Mouse (Mus musculus) liver, embryonic 14.5 days (tissue): ENCODE results near the gene Rap2a. TPM values are rescaled to one million over a fixed set of nuclear protein-coding genes. Genes with fewer than 3 reads are reported as not detected.

Experiments used
- ATAC-seq: fragments of 200-750 bp; cut with Nextera tagmentation; 2 replicates; pipeline ENCODE4 v1.8.0; 2017; ENCODE audit warnings: moderate number of reproducible peaks, mild to moderate bottlenecking, moderate library complexity; ENCODE audit not compliant: insufficient read depth
- DNase-seq, 3 experiments: peaks; one replicate each; pipeline ENCODE4 v3.0.0-alpha.2; 2012 to 2013; ENCODE audit warnings: low read depth in 3 of 3, low spot score in 3 of 3
- H3K27ac ChIP-seq: fragments of 300-500 bp; sonication (generic); 2 replicates; pipeline ENCODE4 v1.5.1; 2014; ENCODE audit warnings: moderate library complexity, mild to moderate bottlenecking, control low read depth, inconsistent platforms
- H3K27me3 ChIP-seq: fragments of 300-500 bp; sonication (generic); 2 replicates; pipeline ENCODE4 v1.6.1; 2014; ENCODE audit warnings: mild to moderate bottlenecking, low read length, moderate library complexity; ENCODE audit not compliant: control insufficient read depth, insufficient read depth
- H3K36me3 ChIP-seq: fragments of 300-500 bp; sonication (generic); replicated peaks from 2 replicates; pipeline ENCODE4 v1.6.1; 2014; ENCODE audit warnings: low read depth; ENCODE audit not compliant: control insufficient read depth, insufficient read depth
- H3K4me1 ChIP-seq, 2 experiments: fragments of 200-500 bp in 1 of 2; fragments of 300-500 bp in 1 of 2; sonication (generic) in 1 of 2; replicated peaks; 2 replicates each; pipeline ENCODE4 v1.6.1; 2012 to 2014; ENCODE audit warnings: antibody characterized with exemption in 1 of 2, inconsistent platforms in 1 of 2, low read length in 1 of 2; ENCODE audit not compliant: control insufficient read depth in 2 of 2, insufficient read depth in 2 of 2
- H3K4me2 ChIP-seq: fragments of 300-500 bp; sonication (generic); 2 replicates; pipeline ENCODE4 v1.6.1; 2014; ENCODE audit warnings: low read depth, mild to moderate bottlenecking, control low read depth, moderate library complexity
- H3K4me3 ChIP-seq, 2 experiments: fragments of 200-500 bp in 1 of 2; fragments of 300-500 bp in 1 of 2; sonication (generic) in 1 of 2; 2 replicates each; pipeline ENCODE4 v1.5.1; 2012 to 2014; ENCODE audit warnings: low read depth in 2 of 2, low read length in 2 of 2, mild to moderate bottlenecking in 2 of 2, control low read depth in 1 of 2, inconsistent platforms in 1 of 2, moderate library complexity in 1 of 2; ENCODE audit not compliant: insufficient read depth in 1 of 2
- H3K9ac ChIP-seq: fragments of 300-500 bp; sonication (generic); replicated peaks from 2 replicates; pipeline ENCODE4 v1.6.1; 2014; ENCODE audit warnings: mild to moderate bottlenecking, control low read depth, moderate library complexity
- H3K9me3 ChIP-seq: fragments of 300-500 bp; sonication (generic); 2 replicates; pipeline ENCODE4 v1.6.1; 2016; ENCODE audit warnings: low read length, mixed read lengths; ENCODE audit not compliant: control insufficient read depth
- CTCF ChIP-seq: IDR thresholded peaks from 2 replicates; pipeline ENCODE4 v1.5.1; 2016; ENCODE audit warnings: antibody characterized with exemption, low read depth, control low read depth
- EP300 ChIP-seq: IDR thresholded peaks from 2 replicates; pipeline ENCODE4 v1.6.1; 2016; ENCODE audit warnings: antibody characterized with exemption, low read depth
- WGBS: fragments of 180-500 bp; shearing (Covaris S2); extraction: QIAGEN DNeasy Blood & Tissue Kit; methylation state at CpG from one replicate; pipeline ENCODE4 v1.1.7; 2014; ENCODE audit not compliant: insufficient replicate concordance; 5-methylcytosine and 5-hydroxymethylcytosine counted together
- polyA plus RNA-seq, 2 experiments: library from polyadenylated mRNA; depleted of rRNA in 1 of 2; stranded (reverse) in 1 of 2; unstranded in 1 of 2; fragments of >200 nt; fragmentation: Nextera tagmentation in 1 of 2; extraction: Ambion mirVana in 1 of 2; gene quantifications; 2 replicates each; pipeline versions ENCODE4 v1.2.1 to v1.2.3; 2012 to 2014

Gene Rap2a
- polyA plus RNA-seq, 2 experiments: 2.1 to 2.5 TPM

- no peak overlapping the region for H3K4me2 ChIP-seq
- peaks cover 0 to 8% of the 10 kb centered on the region in 2 experiments; a peak in 2 of 4 replicates for H3K4me1 ChIP-seq
- no peak overlapping the region for H3K4me3 ChIP-seq
- DNase-seq (no peak), ATAC-seq (no peak)
- no peak overlapping the region for H3K9ac ChIP-seq
- H3K27me3 ChIP-seq: no peaks in the 10 kb centered on the region
- 51% methylated on average over 5 of the region's 5 CpGs for WGBS
- no peaks in the 10 kb centered on the region for H3K9me3 ChIP-seq
- no peak overlapping the region for H3K27ac ChIP-seq
- H3K36me3 ChIP-seq: no peaks in the 10 kb centered on the region
- TF ChIP-seq EP300 (no peak), CTCF (no peak)
These were observed 18.6 kb downstream of the Rap2a start for GRCm38 (mm10) chr14:120496827-120497226.

GRCm38 (mm10) chr14:120499096-120499495 lies 20.9 kb downstream of the Rap2a start:
- 75% methylated on average over 10 of the region's 10 CpGs for WGBS
- TF ChIP-seq EP300 (no peak), CTCF (no peak)
- Histone ChIP-seq H3K27ac (no peak overlapping the region), H3K4me1 (peaks cover 0 to 8% of the 10 kb centered on the region in 2 experiments; a peak in 2 of 4 replicates), H3K9ac (no peak overlapping the region), H3K27me3 (no peaks in the 10 kb centered on the region), H3K4me3 (no peak overlapping the region), H3K36me3 (no peaks in the 10 kb centered on the region), H3K9me3 (no peaks in the 10 kb centered on the region), H3K4me2 (no peak overlapping the region)
- ATAC-seq: no peak
- DNase-seq: no peak

- DNase-seq (no peak), ATAC-seq (no peak)
- no peaks in the 10 kb centered on the region for H3K9me3 ChIP-seq
- TF ChIP-seq CTCF (no peak), EP300 (no peak)
- H3K9ac ChIP-seq: no peak overlapping the region
- H3K27me3 ChIP-seq: no peaks in the 10 kb centered on the region
- H3K27ac ChIP-seq: no peak overlapping the region
- no peak overlapping the region for H3K4me2 ChIP-seq
- 74% methylated on average over 6 of the region's 6 CpGs for WGBS
- H3K36me3 ChIP-seq: no peaks in the 10 kb centered on the region
- H3K4me3 ChIP-seq: no peak overlapping the region
- peaks cover 0 to 8% of the 10 kb centered on the region in 2 experiments; a peak in 2 of 4 replicates for H3K4me1 ChIP-seq
These were observed 21.4 kb downstream of the Rap2a start for GRCm38 (mm10) chr14:120499601-120500000.

DNA sequence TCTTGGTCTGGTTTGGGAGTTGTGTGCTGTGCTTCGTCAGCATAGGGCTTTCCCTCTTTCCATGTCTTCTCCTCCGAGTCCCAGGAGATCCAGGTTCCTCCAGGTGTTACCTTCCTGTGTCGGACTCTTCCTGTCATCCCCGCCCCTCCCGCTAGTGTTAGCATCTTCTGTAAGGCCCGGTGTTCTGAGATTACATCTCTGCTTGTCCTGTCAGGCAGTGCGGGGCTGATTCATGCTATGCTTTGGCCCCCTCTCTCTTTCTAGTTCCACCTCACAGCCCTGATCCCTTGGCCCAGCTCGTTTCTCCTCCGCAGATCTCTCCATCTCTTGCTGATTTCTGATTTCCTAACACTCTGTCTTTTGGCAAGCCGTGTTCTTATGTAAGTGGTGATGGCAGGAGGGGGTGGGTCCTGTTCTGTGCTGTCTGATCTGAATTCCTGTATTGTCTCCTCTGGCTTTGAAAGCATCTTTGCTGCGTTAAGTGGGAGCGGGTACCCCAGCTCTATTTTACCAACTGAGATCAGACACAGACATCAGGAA lies 21.8 kb downstream of the Rap2a start:
- ATAC-seq (no peak), DNase-seq (no peak)
- Histone ChIP-seq H3K36me3 (no peaks in the 10 kb centered on the region), H3K9ac (no peak overlapping the region), H3K4me3 (no peak overlapping the region), H3K4me2 (no peak overlapping the region), H3K27me3 (no peaks in the 10 kb centered on the region), H3K9me3 (no peaks in the 10 kb centered on the region), H3K27ac (no peak overlapping the region), H3K4me1 (peaks cover 0 to 8% of the 10 kb centered on the region in 2 experiments; a peak in 2 of 4 replicates)
- 73% methylated on average over 12 of the region's 12 CpGs for WGBS
- TF ChIP-seq CTCF (no peak), EP300 (no peak)

- H3K9ac ChIP-seq: no peak overlapping the region
- peaks cover 0 to 5% of the 10 kb centered on the region in 2 experiments; a peak in 1 of 4 replicates for H3K4me1 ChIP-seq
- no peaks in the 10 kb centered on the region for H3K36me3 ChIP-seq
- no peaks in the 10 kb centered on the region for H3K9me3 ChIP-seq
- H3K27me3 ChIP-seq: no peaks in the 10 kb centered on the region
- TF ChIP-seq CTCF (no peak), EP300 (no peak)
- ATAC-seq (no peak), DNase-seq (no peak)
- H3K4me3 ChIP-seq: no peak overlapping the region
- 84% methylated on average over 5 of the region's 5 CpGs for WGBS
- no peak overlapping the region for H3K4me2 ChIP-seq
- H3K27ac ChIP-seq: no peak overlapping the region
These were observed 22.5 kb downstream of the Rap2a start for GRCm38 (mm10) chr14:120500791-120501190.
